22 mouse cellular contexts compared by ENCODE assay signal in the genomic region with DNA sequence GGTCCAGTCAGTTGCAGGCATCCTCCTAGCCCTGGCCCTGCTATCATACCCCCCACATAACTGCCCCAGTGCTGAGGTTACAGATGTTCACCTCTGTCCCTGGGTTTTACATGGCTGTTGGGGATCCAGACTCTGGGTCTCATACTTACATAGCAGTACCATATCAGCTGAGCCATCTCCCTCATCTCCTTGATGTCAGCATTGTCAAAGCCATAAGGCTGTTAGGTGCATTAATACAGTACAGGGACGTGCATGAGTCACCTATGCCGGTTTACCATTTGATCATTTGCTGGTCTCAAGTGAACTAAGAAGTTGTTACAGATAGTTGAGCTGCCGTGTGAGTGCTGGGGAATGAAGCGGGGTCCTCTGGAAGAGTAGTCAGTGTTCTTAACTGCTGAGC.
"Had no signal": no experiment of that assay in that cellular context is flagged by ENCODE, and none has a peak within 500 bp of the region (broad histone marks: within the 10 kb centered on the region; RNA-seq: fewer than 3 reads in every experiment).

No protein-coding gene starts in this region.

- H3K9me3 ChIP-seq: lung, embryonic 15.5 days; megakaryocyte, embryonic 14.5 days; midbrain, embryonic 12.5 days; neural tube, embryonic 13.5 days; neural tube, embryonic 15.5 days had no signal

- H3K4me3 ChIP-seq: lung, embryonic 15.5 days; megakaryocyte, embryonic 14.5 days; midbrain, embryonic 12.5 days; myocyte; neural tube, embryonic 13.5 days; neural tube, embryonic 15.5 days had no signal

- H3K9ac ChIP-seq: liver, postnatal 0 days; lung, embryonic 15.5 days; midbrain, embryonic 12.5 days; neural tube, embryonic 13.5 days; neural tube, embryonic 15.5 days had no signal

- H3K4me1 ChIP-seq: neural tube, embryonic 15.5 days had no signal

- H3K27ac ChIP-seq: lung, embryonic 15.5 days; macrophage; midbrain, embryonic 12.5 days; neural tube, embryonic 13.5 days; neural tube, embryonic 15.5 days had no signal

- DNase-seq: liver, postnatal 0 days; lung, adult 2 months; lung, postnatal 14 days; lung, postnatal 36 days; midbrain, embryonic 14.5 days; retina, postnatal 1 day; right cerebral cortex, adult 18-20 months; right cerebral cortex, postnatal 25 days; right cerebral cortex, postnatal 4 days; spleen, adult 18-20 months; thymus, adult 18-20 months; thymus, postnatal 14 days; thymus, postnatal 4 days had no signal

- H3K27me3 ChIP-seq: lung, embryonic 15.5 days; megakaryocyte, embryonic 14.5 days; midbrain, embryonic 12.5 days; neural tube, embryonic 13.5 days; neural tube, embryonic 15.5 days had no signal

- ATAC-seq: liver, postnatal 0 days; lung, postnatal 0 days; midbrain, embryonic 16.5 days had no signal

- H3K36me3 ChIP-seq: lung, embryonic 15.5 days; midbrain, embryonic 12.5 days; neural tube, embryonic 13.5 days; neural tube, embryonic 15.5 days had no signal

- H3K4me2 ChIP-seq: lung, embryonic 15.5 days; midbrain, embryonic 12.5 days; neural tube, embryonic 13.5 days; neural tube, embryonic 15.5 days had no signal
